Mouse (Mus musculus) frontal cortex, adult 2 months (tissue): ENCODE results near the gene Hsd17b12. TPM values are rescaled to one million over a fixed set of nuclear protein-coding genes. Genes with fewer than 3 reads are reported as not detected.
A peak's percentile ranks its signal among the peaks of the same experiment; 100 is the strongest.

ENCODE experiments used
- DNase-seq, 2 experiments: peaks; one replicate each; pipeline ENCODE4 v3.0.0; 2022; ENCODE audit warnings: low spot score in 1 of 2; ENCODE audit errors: extremely low spot score in 1 of 2
- polyA plus RNA-seq: library from polyadenylated mRNA; depleted of rRNA; stranded (reverse); fragments of >200 nt; gene quantifications from 2 replicates; pipeline ENCODE4 v1.2.3, GENCODE M21; 2012

Hsd17b12 gene
- polyA plus RNA-seq, 1 experiment, result 74.7 TPM

DNA sequence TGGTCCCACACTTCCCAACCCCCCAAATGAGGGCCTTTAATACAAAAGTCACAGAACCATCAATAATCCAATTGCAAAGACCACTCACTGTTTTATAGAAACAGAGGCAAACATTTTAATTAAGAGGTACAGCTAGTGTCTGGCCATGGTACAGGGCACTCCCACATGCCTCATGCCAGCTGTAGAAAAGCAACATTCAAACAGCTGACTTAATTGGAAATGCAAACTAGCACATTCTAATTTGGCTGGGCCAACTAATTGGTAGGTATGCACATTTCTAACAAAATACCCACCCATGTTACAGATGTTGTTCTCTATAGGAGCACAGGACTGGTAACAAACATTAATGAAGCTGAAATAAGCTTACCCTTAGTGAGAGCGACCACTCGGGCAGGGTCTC lies 54.0 kb downstream of the Hsd17b12 start:
- DNase-seq, result no peak

DNA sequence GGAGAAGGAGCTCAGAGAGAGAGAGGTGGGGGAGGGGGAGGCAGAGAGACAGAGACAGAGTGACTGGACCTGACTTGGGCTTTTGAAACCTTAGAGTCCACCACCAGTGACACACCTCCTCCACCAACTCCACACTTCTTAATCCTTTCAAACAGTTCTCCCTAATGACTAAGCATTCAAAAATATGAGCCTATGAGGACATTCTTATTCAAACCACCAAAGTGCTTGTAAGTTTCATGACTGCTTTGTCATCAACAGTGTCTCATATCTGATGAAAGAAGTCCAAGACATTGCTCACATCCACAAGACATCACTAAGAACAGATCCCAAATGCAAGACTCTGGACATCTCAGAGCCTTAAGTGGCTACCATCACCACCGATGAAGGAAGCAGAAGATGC lies 67.9 kb downstream of the Hsd17b12 start:
- DNase-seq, result no peak

DNA sequence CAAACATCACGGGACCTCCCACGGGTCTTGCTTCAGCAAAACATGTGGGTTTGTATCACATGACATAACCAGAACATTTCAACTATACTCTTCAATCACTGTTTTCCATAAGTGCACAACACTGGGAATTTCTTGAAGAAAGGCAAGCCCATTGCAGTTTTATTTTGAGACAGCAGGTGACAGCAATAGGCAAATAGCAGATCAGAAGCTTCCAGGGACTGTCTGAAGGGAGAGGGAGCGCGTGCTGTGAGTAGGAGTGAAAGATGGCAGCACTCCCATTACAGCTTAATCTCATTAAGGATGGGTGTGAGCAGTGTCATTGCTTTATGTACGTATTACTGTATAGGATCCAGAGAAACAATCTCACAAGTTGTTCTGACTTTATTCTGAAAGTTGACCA lies 88.3 kb downstream of the Hsd17b12 start:
- peak in 1 of 2 experiments; percentile 46 for DNase-seq

GRCm38 (mm10) chr2:94066540-94067135 lies 91.1 kb downstream of the Hsd17b12 start:
- no peak for DNase-seq

GRCm38 (mm10) chr2:94066120-94066519 lies 91.6 kb downstream of the Hsd17b12 start:
- no peak for DNase-seq

DNA sequence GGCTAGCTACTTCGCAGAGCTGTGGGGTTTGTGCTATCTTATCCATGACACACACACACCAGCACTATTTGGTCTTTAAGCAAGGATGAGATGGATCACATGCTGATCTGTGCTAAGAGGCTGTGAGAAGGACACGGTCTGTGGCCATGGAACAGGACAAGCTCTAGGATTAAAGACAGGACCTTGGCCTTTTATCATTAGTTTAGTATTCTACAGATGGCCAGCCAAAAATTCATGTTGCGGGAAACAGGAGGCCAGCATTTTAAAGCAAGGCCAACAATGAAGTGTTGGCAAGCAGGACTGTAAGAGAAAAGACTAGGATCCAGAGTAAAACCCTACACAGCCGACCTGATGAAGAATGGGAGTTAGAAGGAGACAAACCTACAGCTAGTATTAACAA lies 95.0 kb downstream of the Hsd17b12 start:
- no peak for DNase-seq

GRCm38 (mm10) chr2:94059459-94059858 lies 98.3 kb downstream of the Hsd17b12 start:
- peak in 1 of 2 experiments; percentile 62 for DNase-seq

GRCm38 (mm10) chr2:94054813-94055212 lies 103.0 kb downstream of the Hsd17b12 start:
- peak in 1 of 2 experiments; percentile 73 for DNase-seq

- DNase-seq, result peak; percentile 32 to 71
Observed at GRCm38 (mm10) chr2:94051952-94052351, 105.8 kb downstream of the Hsd17b12 start.

GRCm38 (mm10) chr2:94050901-94051300 lies 106.9 kb downstream of the Hsd17b12 start:
- DNase-seq, result no peak

DNA sequence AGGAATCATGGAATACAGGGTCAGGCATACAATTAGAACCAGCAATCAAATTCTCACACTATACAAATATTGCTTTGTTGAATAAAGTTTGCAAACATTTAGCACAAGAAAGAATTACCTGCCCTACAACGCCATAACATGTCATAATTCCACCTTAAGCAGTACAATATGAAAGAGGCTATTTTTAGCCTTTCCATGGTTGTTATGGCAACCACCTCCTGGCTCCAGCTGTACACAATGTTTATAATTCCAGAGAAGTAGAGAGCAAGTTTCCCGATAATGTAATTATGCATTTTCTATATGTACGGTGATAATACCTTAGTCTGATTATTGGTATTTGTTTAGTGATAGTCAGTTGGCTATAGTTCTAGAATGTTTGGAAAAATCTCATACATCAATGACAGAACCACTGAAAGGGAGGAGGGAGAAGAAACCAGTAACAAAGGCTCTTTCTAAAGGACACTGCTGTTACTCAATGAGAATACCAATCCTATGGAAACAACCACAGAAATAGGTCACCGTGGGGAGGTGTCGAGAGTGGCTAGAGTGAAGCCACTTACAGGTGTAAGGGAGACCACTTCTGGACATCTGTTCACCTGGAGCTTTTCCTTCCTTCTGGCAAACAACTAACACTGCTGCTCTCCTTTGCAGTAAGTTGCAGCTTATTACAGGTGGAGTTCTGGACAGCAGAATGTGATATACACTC lies 108.1 kb downstream of the Hsd17b12 start:
- no peak for DNase-seq

DNA sequence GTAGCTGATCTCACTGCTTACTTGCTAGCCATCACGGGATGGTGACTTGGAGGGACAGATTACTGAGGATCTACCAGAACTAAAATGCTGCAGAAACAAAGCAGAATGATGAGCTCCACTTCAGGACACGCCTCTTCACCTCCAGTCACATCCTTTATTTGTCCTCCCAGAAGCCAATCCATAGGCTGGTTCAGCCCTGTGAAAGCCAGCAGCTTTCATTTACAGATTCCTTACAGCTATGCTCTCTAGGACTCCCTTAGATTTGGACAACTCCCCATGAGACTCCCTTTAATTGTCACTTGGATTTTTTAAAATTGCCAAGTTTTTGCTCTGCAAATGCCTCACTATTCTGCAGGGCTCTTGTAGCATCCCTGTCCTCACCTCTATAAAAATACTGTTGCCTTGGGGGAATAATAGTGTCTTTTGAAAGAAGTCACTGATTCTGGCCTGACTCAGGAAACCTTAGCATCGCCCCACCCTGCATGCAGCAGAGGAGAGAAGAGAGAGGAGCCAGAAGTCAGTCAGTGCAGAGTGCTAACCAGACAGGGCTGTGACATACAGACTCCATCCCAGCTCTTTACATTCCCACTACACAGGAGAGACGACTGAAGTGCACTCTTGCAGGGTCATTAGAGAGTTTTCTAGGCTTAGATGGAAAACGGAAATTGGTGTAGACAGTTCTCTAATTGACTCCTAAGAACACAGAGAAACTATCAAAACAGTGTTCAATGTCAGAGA lies 108.9 kb downstream of the Hsd17b12 start:
- DNase-seq, result no peak

DNA sequence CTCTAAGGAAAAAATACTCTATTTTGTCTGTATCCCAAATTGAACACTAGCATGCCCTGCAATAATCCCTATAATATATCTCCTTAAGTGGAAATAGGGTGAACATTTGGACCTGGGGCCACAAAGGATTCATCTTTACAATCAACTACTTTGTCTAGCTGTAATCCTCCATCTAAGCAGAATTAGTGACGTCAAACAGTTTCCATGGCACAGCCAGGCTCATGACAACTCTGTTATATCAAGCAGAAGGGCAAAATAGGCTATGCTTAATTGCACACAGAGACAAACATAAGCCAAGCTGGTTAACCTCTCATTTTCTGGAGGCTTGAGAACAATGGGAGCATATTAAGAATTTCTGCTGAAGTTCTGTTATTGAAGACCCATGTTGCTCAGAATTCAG lies 109.5 kb downstream of the Hsd17b12 start:
- DNase-seq, result no peak

DNA sequence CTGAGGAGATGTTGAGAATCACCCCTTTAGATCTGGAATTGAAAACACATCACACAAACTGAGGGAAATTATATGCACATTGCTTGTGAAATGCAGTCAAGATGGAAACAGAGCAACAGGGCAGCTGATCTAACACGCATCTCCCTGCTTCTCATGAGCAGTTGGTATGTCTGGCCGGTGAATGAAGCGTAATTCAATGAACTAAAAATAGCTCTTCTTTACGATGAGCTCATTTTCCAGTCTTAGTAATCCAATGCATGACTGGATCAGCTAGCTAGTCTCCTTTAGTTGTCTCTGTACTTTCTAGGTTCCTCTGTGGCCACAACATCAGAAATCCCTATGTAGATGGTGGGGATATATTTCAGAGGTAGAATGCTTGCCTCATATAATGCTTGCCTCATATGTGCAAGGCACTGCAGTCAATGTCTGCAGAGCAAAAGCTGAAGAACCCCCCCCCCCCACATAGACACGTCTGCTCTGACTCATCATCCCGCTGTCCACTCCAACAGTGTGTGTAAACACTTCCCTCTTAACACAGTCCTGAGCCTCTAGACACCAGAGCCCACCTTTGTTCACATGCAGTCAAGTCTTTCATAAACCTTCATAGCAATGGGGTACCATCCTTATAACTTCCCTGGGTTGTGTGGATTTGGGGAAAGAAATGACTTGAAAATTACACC lies 112.2 kb downstream of the Hsd17b12 start:
- no peak for DNase-seq

- DNase-seq, result no peak
Observed at GRCm38 (mm10) chr2:94044174-94044573, 113.6 kb downstream of the Hsd17b12 start.

DNA sequence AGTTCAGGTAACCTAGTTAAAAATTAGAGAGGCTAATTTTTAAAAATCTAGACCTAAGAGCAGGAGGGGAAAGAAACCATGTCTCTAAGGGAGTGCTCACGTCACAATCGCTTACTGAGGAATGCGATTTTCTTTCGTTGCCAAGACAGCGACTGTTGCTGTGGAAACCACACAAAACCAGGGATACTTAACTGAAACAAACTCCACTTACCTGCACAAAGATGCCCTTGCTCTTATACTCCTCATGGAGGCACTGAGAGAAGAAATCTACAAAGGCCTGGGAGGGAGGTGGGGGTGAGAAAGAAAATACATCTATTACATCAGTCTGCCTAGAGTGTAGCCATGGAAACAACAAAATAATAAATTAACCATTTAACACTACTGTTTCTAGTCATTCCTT lies 114.1 kb downstream of the Hsd17b12 start:
- DNase-seq, result peak in 1 of 2 experiments; percentile 59

GRCm38 (mm10) chr2:94042461-94042860 lies 115.3 kb downstream of the Hsd17b12 start:
- DNase-seq, result no peak

GRCm38 (mm10) chr2:94040391-94041125 lies 117.2 kb downstream of the Hsd17b12 start:
- no peak for DNase-seq

DNA sequence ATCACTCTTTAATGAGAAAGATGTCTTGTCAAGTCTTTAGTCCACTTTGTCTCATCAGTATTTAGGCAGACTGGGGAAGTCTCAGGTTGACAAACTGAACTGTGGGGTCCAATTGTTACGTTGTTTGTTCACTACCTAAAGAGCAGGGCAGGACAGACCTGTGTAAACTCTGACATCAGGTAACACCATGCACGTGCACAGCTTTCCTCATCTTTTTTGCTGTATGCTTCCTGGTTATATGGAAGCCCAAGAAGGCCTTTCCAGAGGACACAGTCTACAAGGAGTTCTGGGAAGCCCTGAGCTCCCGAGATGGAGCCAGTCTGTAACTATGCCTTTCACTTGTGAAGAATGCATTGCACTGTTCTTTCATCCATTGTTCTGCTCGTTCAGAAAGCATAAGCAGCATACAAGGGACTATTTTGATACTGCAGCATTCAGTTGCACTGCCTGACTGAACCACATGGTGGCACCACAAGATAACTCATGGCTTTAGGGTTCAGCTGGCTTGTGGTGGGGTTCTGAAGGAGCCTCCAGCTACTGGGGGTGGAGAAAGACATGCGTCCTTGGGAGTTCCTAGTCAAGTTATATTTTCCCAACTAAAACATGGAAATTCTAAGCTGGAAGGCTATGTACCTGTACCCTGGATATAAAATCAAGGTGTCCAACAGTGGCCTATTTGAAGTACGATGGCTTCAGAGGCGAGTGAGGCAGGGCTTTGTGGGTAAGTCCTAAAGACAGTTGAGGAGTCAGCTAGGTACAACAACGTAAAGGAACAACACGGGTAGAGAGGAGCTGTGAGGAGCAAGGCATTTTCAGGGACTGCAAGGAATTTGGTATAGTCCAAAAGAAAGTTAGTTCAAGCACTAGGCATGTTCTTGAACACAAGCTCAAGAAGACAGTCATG lies 122.1 kb downstream of the Hsd17b12 start:
- DNase-seq, result peak; percentile 71 to 96
